Mouse (Mus musculus): Measurements from ENCODE around the gene Spata16. TPM values are rescaled to one million over a fixed set of nuclear protein-coding genes. Genes with fewer than 3 reads are reported as not detected.

Gene Spata16
- total RNA-seq, 2 experiments from 2014 or later = not detected

GRCm38 (mm10) chr3:26845041-26845440, 207.6 kb downstream of the Spata16 start:
- intact Hi-C loops (cut with DNase I) = no loop called here
- no peak overlapping the region for H3K4me3 ChIP-seq
- no peak for DNase-seq
- H3K27ac ChIP-seq = no peak overlapping the region
- TF ChIP-seq CTCF (IDR thresholded peaks at IDR 0.05) = no peak

DNA sequence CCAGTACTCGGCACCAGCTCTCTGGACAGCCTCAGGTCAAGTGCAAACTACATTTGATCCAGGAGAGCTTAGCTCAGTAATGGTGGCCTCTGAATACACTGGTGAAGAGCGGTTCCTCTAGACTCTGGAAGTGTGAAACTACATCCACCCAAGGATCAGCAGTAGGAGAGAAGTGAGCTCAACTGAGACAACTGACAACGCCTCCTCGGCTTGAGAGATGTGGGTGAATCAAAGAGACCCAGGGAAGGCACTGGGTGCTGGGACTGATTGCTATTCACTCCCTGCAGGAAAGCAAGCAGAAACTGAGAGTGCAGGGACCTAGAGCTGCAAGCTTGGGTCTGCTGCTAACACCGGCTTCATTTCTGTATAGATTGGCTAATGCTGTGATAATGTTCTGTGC, 210.5 kb downstream of the Spata16 start:
- DNase-seq = no peak
- Histone ChIP-seq H3K4me3 (no peak overlapping the region), H3K27ac (no peak overlapping the region)
- TF ChIP-seq CTCF (IDR thresholded peaks at IDR 0.05) = no peak
- intact Hi-C loops (cut with DNase I) = no loop called here

- intact Hi-C loops (cut with DNase I) = no loop called here
- Histone ChIP-seq H3K27ac (no peak overlapping the region), H3K4me3 (no peak overlapping the region)
- no peak for DNase-seq
- no peak for TF ChIP-seq CTCF (IDR thresholded peaks at IDR 0.05)
These were observed 212.8 kb downstream of the Spata16 start for GRCm38 (mm10) chr3:26850207-26850606.

DNA sequence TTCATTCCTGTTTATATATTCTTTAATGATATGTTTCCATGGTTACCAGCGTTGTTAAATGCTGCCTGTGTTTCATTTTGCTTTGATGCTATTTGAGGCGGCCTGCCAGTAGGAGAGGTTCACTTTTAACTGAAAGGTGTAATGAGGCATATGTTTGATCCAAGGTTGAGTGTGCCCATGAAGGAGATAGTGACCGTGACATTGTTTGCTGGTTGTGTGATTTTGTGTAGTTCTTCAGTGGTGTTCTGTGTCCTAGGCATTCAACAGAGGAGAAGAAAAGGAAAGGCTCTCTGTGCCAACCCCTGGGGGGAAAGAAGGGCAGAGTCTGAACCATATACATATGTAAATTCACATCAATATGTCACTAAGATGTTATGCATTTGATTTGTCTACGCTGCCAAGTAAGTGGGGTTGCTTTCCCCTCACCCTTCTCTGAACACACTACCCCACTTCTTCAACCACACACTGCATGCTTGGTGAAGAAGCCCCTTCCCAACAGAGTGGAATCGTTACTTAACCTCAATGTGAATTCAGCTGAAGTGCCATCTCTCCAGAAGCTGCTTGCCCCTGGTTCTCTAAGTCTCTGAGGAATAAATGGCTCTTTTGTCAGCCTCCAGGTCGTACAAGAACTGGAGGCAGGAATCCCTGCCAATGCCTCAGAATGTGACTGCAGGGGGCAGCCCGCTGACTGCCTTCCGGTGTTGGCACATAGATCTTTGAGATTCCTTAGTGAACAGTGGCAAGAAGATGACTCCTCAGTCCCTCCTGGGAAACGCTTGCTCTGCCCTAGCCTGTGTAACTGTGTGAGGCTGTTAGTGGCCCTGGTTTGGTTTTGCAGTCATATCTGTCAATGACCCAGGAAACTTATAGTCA, 213.5 kb downstream of the Spata16 start:
- TF ChIP-seq CTCF (IDR thresholded peaks at IDR 0.05) = no peak
- intact Hi-C loops (cut with DNase I) = no loop called here

DNA sequence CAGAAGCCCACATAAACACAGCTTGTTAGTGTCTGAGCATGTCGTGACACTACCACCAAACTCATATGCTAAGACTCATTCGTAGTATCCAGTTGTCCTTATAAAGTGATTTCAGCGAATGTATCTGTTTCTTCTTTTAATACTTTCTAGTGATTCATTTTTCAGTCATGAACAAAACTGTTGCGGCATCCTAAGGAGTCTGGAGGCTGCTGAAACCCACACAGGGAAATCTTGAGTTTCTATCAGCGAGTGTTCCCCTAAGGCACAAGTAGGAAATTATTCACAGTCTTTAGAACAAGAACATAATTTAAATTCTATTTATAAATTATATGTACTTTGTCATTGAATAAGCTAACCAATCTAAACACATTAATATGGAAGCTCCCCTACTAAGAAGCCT, 216.1 kb downstream of the Spata16 start:
- DNase-seq = no peak
- TF ChIP-seq CTCF (IDR thresholded peaks at IDR 0.05) = no peak
- intact Hi-C loops (cut with DNase I) = no loop called here
- H3K27ac ChIP-seq = no peak overlapping the region
- no peak overlapping the region for H3K4me3 ChIP-seq

More for the DNA sequence above, 213.5 kb downstream of the Spata16 start:
- Histone ChIP-seq H3K27ac (no peak overlapping the region), H3K4me3 (no peak overlapping the region)
- no peak for DNase-seq

DNA sequence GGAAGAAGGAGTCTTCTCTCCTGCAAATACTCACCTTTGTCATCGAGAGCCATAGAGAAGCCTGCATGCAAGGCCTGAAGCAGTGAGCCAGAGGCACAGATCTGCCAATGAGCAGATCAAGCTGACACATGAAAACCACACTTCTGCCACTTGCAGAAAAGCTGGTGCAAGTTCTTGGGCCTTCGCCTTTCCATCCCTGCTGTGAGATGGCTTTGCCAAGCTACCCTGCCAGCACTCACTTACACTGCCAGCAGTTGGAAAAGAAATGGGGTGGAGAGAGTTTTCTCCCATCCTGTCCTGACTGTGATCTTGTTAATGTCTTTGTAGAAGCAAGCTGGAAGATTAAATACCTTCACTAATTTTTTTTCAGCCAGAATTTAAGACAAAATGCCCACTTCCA, 237.3 kb downstream of the Spata16 start:
- no peak for TF ChIP-seq CTCF (IDR thresholded peaks at IDR 0.05)
- DNase-seq = no peak
- intact Hi-C loops (cut with DNase I) = no loop called here

GRCm38 (mm10) chr3:26877291-26877690, 239.9 kb downstream of the Spata16 start:
- intact Hi-C loops (cut with DNase I) = no loop called here
- no peak overlapping the region for H3K4me3 ChIP-seq
- no peak for TF ChIP-seq CTCF (IDR thresholded peaks at IDR 0.05)

More for the DNA sequence above, 237.3 kb downstream of the Spata16 start:
- Histone ChIP-seq H3K4me3 (no peak overlapping the region), H3K27ac (no peak overlapping the region)

DNA sequence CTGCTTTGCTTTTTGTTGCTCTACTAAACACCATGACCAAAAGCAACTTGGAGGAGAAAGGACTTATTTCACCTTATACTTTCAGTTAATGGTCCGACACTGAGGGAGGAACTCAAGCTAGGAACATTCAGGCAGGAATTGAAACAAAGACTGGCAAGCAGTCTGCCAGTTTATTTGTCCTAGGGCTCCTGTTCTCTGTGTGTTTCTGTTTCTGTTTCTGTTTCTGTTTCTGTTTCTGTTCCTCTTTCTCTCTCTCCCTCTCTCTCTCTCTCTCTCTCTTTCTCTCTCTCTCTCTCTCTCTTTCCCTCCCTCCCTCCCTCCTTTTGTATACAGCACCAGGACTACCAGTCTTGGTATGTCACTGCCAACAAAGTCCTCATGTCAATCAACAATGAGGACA, 279.2 kb downstream of the Spata16 start:
- Histone ChIP-seq H3K4me3 (no peak overlapping the region), H3K27ac (no peak overlapping the region)
- TF ChIP-seq CTCF (IDR thresholded peaks at IDR 0.05) = no peak
- intact Hi-C loops (cut with DNase I) = no loop called here
- DNase-seq = no peak

More at GRCm38 (mm10) chr3:26877291-26877690, 239.9 kb downstream of the Spata16 start:
- DNase-seq = no peak
- no peak overlapping the region for H3K27ac ChIP-seq

GRCm38 (mm10) chr3:26920986-26921385, 283.6 kb downstream of the Spata16 start:
- intact Hi-C loops (cut with DNase I) = no loop called here
- DNase-seq = no peak
- TF ChIP-seq CTCF (IDR thresholded peaks at IDR 0.05) = no peak
- Histone ChIP-seq H3K27ac (no peak overlapping the region), H3K4me3 (no peak overlapping the region)

GRCm38 (mm10) chr3:26921576-26921975, 284.2 kb downstream of the Spata16 start:
- intact Hi-C loops (cut with DNase I) = no loop called here
- TF ChIP-seq CTCF (IDR thresholded peaks at IDR 0.05) = no peak
- H3K27ac ChIP-seq = no peak overlapping the region
- H3K4me3 ChIP-seq = no peak overlapping the region
- DNase-seq = no peak

DNA sequence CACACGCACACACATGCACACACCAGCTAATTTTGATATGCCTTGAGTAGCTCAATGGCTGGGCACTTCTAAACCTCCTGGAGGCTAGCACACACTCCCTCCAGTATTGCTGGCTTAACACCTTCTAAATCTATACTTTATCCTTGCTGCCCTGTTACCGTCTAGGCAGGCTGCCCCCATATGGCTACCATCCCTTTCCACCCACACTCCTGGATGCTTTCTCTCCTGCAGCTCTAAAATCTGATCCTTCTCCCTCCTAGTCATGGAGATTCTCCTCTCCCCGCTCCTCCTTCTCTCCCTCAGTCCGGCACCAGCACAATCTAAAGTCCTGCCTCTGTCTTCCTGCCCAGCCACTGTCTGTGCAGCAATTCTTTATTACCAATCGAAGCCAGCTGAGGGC, 286.0 kb downstream of the Spata16 start:
- Histone ChIP-seq H3K4me3 (no peak overlapping the region), H3K27ac (no peak overlapping the region)
- no peak for DNase-seq
- TF ChIP-seq CTCF (IDR thresholded peaks at IDR 0.05) = no peak
- intact Hi-C loops (cut with DNase I) = no loop called here

DNA sequence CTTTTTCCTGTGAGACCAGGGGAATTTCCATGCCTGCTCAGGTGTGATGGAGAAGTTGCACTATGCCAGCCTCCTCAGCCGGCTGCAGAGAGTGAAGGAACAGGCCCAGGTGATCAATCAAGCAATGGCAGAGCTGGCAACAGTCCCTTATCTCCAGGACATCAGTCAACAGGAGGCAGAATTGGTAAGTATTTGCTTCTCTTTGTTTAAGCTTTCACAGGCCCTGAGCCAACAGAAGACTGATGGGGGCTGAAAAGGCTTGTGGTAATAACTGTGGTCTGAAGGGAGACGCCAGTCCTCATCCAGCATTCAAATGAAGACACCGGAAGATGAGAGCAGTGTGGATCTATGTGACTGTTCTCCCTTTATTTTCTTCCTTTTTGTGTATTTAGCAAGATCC, 286.8 kb downstream of the Spata16 start:
- intact Hi-C loops (cut with DNase I) = no loop called here
- no peak for TF ChIP-seq CTCF (IDR thresholded peaks at IDR 0.05)
- no peak overlapping the region for H3K27ac ChIP-seq
- no peak for DNase-seq
- no peak overlapping the region for H3K4me3 ChIP-seq

GRCm38 (mm10) chr3:26933079-26933478, 295.7 kb downstream of the Spata16 start:
- intact Hi-C loops (cut with DNase I) = no loop called here
- Histone ChIP-seq H3K4me3 (no peak overlapping the region), H3K27ac (no peak overlapping the region)
- no peak for TF ChIP-seq CTCF (IDR thresholded peaks at IDR 0.05)
- DNase-seq = no peak
